Mouse (Mus musculus): ENCODE results near the gene Msi2.
A peak's percentile ranks its signal among the peaks of the same experiment; 100 is the strongest.

Msi2 gene

DNA sequence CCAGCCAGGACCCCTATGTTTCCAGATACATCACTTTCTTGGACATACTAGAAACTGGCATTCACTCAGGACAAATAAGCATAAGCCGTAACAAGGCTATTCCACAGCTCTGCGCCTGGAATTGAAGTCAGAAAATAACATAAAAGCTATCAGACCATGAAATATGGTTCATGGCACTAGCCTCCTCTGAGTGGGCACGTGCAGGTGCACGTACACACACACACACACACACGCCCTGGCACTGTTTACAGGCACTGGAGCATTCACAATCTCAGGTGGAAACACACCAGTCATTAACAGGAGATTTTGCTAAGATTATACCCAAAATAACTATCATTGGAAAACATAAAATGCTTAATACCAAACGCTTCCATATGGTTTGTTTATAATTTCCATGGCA lies 81.4 kb downstream of the Msi2 start:
- no peak for DNase-seq (ENCODE audit: low read depth, low spot score)

- no peak for DNase-seq (ENCODE audit: low read depth, low spot score)
These were observed 82.0 kb downstream of the Msi2 start for GRCm38 (mm10) chr11:88636319-88636718.

- DNase-seq (ENCODE audit: low read depth, low spot score), result no peak
These were observed 83.7 kb downstream of the Msi2 start for GRCm38 (mm10) chr11:88634627-88635026.

- no peak for DNase-seq (ENCODE audit: low read depth, low spot score)
These were observed 86.4 kb downstream of the Msi2 start for GRCm38 (mm10) chr11:88631932-88632230.

- DNase-seq (ENCODE audit: low read depth, low spot score), result peak; percentile 59
These were observed 87.0 kb downstream of the Msi2 start for GRCm38 (mm10) chr11:88631084-88631931.

DNA sequence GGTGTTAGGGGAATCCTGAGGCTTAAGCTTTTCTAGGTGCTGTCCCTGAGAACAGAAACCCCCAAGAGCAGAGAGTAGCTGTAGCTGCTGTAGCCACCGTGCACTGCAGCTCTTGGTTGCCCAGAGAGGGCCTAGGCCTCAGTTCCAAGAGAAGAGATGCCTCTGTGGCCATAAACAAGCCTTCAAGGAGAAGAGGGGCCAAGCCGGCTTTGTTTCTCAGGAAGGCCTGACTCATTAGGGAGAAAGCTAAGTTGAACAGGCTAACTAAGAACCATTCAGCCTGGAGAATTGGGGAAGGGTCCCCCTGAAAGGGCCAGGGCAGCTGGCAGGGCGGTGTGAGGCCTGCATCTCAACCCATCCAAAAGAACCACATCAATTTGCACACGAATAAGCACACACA lies 88.7 kb downstream of the Msi2 start:
- DNase-seq (ENCODE audit: low read depth, low spot score), result peak; percentile 57

GRCm38 (mm10) chr11:88629165-88629564 lies 89.1 kb downstream of the Msi2 start:
- no peak for DNase-seq (ENCODE audit: low read depth, low spot score)

GRCm38 (mm10) chr11:88628676-88629075 lies 89.6 kb downstream of the Msi2 start:
- DNase-seq (ENCODE audit: low read depth, low spot score), result no peak

GRCm38 (mm10) chr11:88627327-88627726 lies 91.0 kb downstream of the Msi2 start:
- peak; percentile 78 for DNase-seq (ENCODE audit: low read depth, low spot score)

GRCm38 (mm10) chr11:88626576-88626975 lies 91.7 kb downstream of the Msi2 start:
- DNase-seq (ENCODE audit: low read depth, low spot score), result no peak

DNA sequence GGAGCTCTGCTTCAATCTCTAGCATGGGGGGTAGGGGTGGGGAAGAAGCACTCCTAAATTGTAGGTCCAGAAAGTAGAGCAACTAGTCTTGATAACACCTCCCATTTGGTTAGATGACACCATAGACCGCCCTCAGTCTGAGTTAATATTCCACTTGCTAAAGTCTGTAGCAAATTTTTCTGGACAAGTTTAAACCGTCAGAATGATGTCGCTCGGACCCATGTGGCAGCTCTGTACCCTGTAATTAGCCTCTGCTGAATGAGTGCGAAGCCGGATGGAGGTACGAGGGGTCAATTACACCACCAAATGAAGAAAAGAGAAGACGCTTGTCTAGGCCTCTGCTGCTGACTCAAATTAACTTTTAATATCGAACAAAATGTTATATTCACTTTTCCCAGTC lies 92.3 kb downstream of the Msi2 start:
- no peak for DNase-seq (ENCODE audit: low read depth, low spot score)

- no peak for DNase-seq (ENCODE audit: low read depth, low spot score)
These were observed 93.2 kb downstream of the Msi2 start for GRCm38 (mm10) chr11:88625063-88625462.

- DNase-seq (ENCODE audit: low read depth, low spot score), result peak; percentile 98
These were observed 93.7 kb downstream of the Msi2 start for GRCm38 (mm10) chr11:88624627-88625026.

- DNase-seq (ENCODE audit: low read depth, low spot score), result no peak
These were observed 94.6 kb downstream of the Msi2 start for GRCm38 (mm10) chr11:88623671-88624070.

- no peak for DNase-seq (ENCODE audit: low read depth, low spot score)
These were observed 95.8 kb downstream of the Msi2 start for GRCm38 (mm10) chr11:88622496-88622895.

- peak; percentile 61 for DNase-seq (ENCODE audit: low read depth, low spot score)
These were observed 96.5 kb downstream of the Msi2 start for GRCm38 (mm10) chr11:88621789-88622188.

GRCm38 (mm10) chr11:88620158-88620973 lies 97.9 kb downstream of the Msi2 start:
- peak; percentile 91 for DNase-seq (ENCODE audit: low read depth, low spot score)

- DNase-seq (ENCODE audit: low read depth, low spot score), result peak; percentile 29
These were observed 98.7 kb downstream of the Msi2 start for GRCm38 (mm10) chr11:88619468-88620157.

DNA sequence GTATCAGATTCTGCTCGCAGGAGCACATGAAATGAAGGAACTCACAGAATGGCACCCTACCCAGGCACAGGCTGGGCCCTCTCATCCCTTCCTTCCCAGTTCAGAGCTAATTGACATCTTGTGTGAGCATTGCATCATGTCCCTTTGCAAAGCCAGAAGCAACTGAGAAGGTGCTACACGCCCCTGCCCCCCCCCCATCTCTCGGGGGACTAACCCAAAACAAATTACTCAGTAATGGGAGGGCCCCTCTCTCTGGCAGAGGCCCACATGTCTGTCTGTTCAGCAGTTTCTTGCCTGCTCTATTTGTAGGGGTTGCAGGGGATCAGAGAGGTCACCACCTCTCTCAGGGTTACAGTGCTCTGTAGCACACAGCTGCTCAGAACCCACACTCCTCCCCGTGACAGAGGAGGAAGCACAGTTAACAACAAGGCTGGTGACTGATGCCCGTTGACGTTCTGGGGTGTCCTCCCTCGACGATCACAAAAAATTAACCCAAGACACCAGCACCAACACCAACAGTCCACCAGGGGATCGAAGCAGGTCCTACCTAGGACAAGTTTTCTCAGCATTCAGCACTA lies 99.5 kb downstream of the Msi2 start:
- peak; percentile 28 for DNase-seq (ENCODE audit: low read depth, low spot score)

GRCm38 (mm10) chr11:88618005-88618501 lies 100.3 kb downstream of the Msi2 start:
- DNase-seq (ENCODE audit: low read depth, low spot score), result no peak

DNA sequence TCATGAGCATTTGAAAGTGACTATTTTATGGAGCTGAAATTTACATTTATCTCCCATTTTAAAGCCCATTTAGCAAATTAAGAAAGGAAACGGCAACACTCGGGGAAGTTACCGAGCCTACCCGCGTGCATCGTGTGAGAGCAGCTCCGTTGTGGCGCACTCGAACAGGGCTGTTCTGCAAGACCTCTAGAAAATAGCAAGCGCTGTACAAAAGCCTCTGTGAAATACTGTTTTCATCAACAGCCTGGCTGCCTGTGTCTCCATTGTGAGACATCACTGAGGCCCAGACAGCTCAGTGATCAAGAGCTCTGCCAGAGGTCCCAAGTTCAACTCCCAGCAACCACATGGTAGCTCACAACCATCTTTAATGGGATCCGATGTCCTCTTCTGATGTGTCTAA lies 100.9 kb downstream of the Msi2 start:
- DNase-seq (ENCODE audit: low read depth, low spot score), result no peak

Data from ES-CJ7 (cell line).